Mouse (Mus musculus): ENCODE results near the gene Slc46a3. TPM values are rescaled to one million over a fixed set of nuclear protein-coding genes. Genes with fewer than 3 reads are reported as not detected.

Gene Slc46a3
- total and polyA plus RNA-seq, 2 experiments from 2014 or later, result 3.1 to 3.5 TPM

DNA sequence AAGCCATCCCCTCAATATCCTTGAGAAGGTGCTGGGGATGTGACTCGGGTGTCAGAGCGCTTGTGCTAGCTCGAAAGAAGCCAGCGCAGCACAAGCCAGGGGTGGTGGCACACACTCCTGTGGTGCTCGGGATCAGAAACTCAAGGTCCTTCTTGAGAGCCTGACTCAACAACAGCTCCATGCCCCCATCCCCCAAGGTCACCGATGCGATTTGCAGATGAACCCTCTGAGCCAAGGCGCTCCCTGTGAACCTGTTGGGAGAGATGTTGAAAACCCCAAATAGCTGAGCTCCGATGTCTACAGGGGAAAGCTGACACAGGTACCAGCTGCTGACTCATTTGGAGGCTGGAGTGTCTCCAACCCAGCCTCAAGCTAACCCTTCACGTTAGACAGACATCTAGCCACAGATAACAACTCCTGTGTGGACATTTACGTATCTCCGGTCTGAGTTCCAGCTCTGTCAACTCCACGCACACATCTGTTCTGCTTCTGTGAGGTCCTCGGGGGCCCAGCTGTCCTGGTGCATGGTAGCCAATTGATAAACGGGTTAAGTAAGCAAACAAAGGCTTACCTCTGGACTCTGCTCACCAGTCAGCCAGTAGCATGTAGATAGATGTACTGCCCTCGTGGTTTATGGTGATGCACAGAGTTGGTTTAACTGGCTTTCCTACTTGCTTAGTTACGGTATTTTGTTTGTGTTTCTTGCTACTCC is 14.5 kb downstream of the Slc46a3 start:
- no peak overlapping the region for H3K4me3 ChIP-seq (ENCODE audit: low read depth, low read length)
- H3K4me2 ChIP-seq (ENCODE audit: low read depth, low read length), result no peak overlapping the region
- H3K4me1 ChIP-seq (ENCODE audit: control insufficient read depth, insufficient read depth), result no peaks in the 10 kb centered on the region
- DNase-seq (ENCODE audit: low spot score), result no peak
- H3K27me3 ChIP-seq (ENCODE audit: control insufficient read depth, insufficient read depth, low read length), result no peaks in the 10 kb centered on the region
- ATAC-seq (ENCODE audit: insufficient read depth, low read depth), result no peak
- H3K27ac ChIP-seq (ENCODE audit: low read depth), result no peak overlapping the region
- H3K9me3 ChIP-seq (replicated peaks; ENCODE audit: control insufficient read depth, low read length), result 0 out of 2 replicates have a peak, but pooled peaks cover 5% of the 10 kb centered on the region
- WGBS, result 77% methylated on average over 17 of the region's 17 CpGs
- no peak overlapping the region for H3K9ac ChIP-seq (replicated peaks; ENCODE audit: low read depth, low read length)
- peaks cover 60% of the 10 kb centered on the region for H3K36me3 ChIP-seq (replicated peaks; ENCODE audit: control insufficient read depth, insufficient read depth, low read length)
- TF ChIP-seq EP300 (IDR thresholded peaks at IDR 0.05; ENCODE audit: low read depth), result no peak
- no peak for TF ChIP-seq CTCF (IDR thresholded peaks at IDR 0.05; ENCODE audit: low read depth)

DNA sequence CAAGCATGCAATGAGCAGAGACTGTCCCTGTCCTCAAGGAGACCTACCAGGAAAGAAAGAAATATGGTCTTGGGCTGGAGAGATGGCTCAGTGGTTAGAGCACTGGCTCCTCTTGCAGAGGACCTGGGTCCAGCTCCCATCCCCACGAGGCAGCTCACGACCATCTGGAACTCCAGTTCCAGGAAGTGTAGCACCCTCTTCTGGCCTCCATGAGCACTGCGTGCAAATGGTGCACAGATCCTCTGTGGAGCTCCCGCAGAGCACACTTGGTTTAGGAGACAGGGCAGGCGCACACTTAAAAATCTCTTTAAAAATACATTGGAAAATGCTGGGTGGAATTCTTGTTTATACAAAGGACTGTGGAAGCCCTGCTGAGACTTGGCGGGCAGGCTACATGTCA is 17.1 kb downstream of the Slc46a3 start:
- ATAC-seq (ENCODE audit: insufficient read depth, low read depth), result no peak
- TF ChIP-seq CTCF (IDR thresholded peaks at IDR 0.05; ENCODE audit: low read depth) (no peak; the same call in 1 of the 2 replicates), EP300 (IDR thresholded peaks at IDR 0.05; ENCODE audit: low read depth) (no peak)
- 0 out of 2 replicates have a peak, but pooled peaks cover 5% of the 10 kb centered on the region for H3K9me3 ChIP-seq (replicated peaks; ENCODE audit: control insufficient read depth, low read length)
- H3K4me2 ChIP-seq (ENCODE audit: low read depth, low read length), result no peak overlapping the region
- no peaks in the 10 kb centered on the region for H3K27me3 ChIP-seq (ENCODE audit: control insufficient read depth, insufficient read depth, low read length)
- H3K9ac ChIP-seq (replicated peaks; ENCODE audit: low read depth, low read length), result no peak overlapping the region
- H3K27ac ChIP-seq (ENCODE audit: low read depth), result no peak overlapping the region
- peaks cover 78% of the 10 kb centered on the region for H3K36me3 ChIP-seq (replicated peaks; ENCODE audit: control insufficient read depth, insufficient read depth, low read length)
- DNase-seq (ENCODE audit: low spot score), result no peak
- H3K4me3 ChIP-seq (ENCODE audit: low read depth, low read length), result no peak overlapping the region
- no peaks in the 10 kb centered on the region for H3K4me1 ChIP-seq (ENCODE audit: control insufficient read depth, insufficient read depth)
- 83% methylated on average over 6 of the region's 6 CpGs for WGBS

DNA sequence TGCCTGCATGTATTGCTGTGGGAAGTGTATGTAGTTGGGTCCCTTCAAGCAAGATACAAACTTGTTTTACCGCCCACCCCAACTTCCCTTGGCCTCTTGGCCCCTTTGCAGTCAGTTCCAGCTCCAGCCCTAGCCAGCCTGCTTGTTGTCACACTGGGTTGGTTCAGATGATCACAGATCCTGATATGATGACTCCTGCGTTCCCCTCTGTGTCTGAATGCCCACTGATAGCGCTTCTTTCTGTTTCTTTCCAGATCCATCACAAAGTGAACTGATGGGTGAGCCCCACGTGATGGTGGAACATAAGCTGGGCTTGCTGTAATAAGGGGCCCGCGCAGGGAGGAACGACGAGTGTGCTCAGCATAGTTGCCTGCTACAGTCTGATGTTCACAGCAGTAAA is 19.4 kb downstream of the Slc46a3 start:
- Histone ChIP-seq H3K27ac (ENCODE audit: low read depth) (no peak overlapping the region), H3K9me3 (replicated peaks; ENCODE audit: control insufficient read depth, low read length) (0 out of 2 replicates have a peak, but pooled peaks cover 5% of the 10 kb centered on the region), H3K4me1 (ENCODE audit: control insufficient read depth, insufficient read depth) (no peaks in the 10 kb centered on the region), H3K4me3 (ENCODE audit: low read depth, low read length) (no peak overlapping the region), H3K9ac (replicated peaks; ENCODE audit: low read depth, low read length) (no peak overlapping the region), H3K4me2 (ENCODE audit: low read depth, low read length) (no peak overlapping the region), H3K36me3 (replicated peaks; ENCODE audit: control insufficient read depth, insufficient read depth, low read length) (peaks cover 85% of the 10 kb centered on the region), H3K27me3 (ENCODE audit: control insufficient read depth, insufficient read depth, low read length) (no peaks in the 10 kb centered on the region)
- DNase-seq (ENCODE audit: low spot score), result no peak
- ATAC-seq (ENCODE audit: insufficient read depth, low read depth), result no peak
- 93% methylated on average over 8 of the region's 8 CpGs for WGBS
- no peak for TF ChIP-seq EP300 (IDR thresholded peaks at IDR 0.05; ENCODE audit: low read depth)
- TF ChIP-seq CTCF (IDR thresholded peaks at IDR 0.05; ENCODE audit: low read depth), result no peak

DNA sequence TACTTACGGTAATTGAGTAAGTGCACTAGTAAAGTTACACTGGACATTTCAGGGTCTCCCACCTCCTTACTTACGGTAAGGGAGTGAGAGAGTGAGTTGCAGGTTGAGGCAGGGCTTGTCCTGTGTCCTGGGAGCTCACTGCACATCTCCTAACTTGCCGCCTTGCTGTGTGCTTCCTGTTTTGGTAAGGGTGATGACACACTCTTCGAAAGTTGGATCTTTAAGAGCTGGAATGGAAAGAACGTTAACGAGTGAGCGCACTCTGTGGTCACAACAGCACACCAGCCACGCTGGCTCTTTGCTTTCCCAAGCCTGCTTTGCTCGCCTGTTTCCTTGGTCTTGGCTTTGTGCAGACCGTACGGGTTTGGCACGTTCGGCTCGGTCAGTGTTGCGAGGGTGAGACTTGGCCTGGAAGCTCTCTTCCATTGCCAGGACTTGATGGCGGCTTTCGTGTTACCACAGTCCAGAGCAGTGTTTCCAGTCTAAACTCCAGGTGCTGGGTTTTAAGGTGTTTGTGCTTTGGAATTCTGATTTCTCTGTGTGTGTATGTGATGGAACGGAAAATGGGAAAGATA is 20.0 kb downstream of the Slc46a3 start:
- Histone ChIP-seq H3K4me2 (ENCODE audit: low read depth, low read length) (no peak overlapping the region), H3K27me3 (ENCODE audit: control insufficient read depth, insufficient read depth, low read length) (no peaks in the 10 kb centered on the region), H3K9ac (replicated peaks; ENCODE audit: low read depth, low read length) (no peak overlapping the region), H3K4me1 (ENCODE audit: control insufficient read depth, insufficient read depth) (no peaks in the 10 kb centered on the region), H3K27ac (ENCODE audit: low read depth) (no peak overlapping the region), H3K4me3 (ENCODE audit: low read depth, low read length) (no peak overlapping the region), H3K9me3 (replicated peaks; ENCODE audit: control insufficient read depth, low read length) (0 out of 2 replicates have a peak, but pooled peaks cover 5% of the 10 kb centered on the region), H3K36me3 (replicated peaks; ENCODE audit: control insufficient read depth, insufficient read depth, low read length) (peaks cover 85% of the 10 kb centered on the region)
- no peak for ATAC-seq (ENCODE audit: insufficient read depth, low read depth)
- WGBS, result 90% methylated on average over 18 of the region's 18 CpGs
- no peak for DNase-seq (ENCODE audit: low spot score)
- TF ChIP-seq EP300 (IDR thresholded peaks at IDR 0.05; ENCODE audit: low read depth) (no peak), CTCF (IDR thresholded peaks at IDR 0.05; ENCODE audit: low read depth) (no peak)

DNA sequence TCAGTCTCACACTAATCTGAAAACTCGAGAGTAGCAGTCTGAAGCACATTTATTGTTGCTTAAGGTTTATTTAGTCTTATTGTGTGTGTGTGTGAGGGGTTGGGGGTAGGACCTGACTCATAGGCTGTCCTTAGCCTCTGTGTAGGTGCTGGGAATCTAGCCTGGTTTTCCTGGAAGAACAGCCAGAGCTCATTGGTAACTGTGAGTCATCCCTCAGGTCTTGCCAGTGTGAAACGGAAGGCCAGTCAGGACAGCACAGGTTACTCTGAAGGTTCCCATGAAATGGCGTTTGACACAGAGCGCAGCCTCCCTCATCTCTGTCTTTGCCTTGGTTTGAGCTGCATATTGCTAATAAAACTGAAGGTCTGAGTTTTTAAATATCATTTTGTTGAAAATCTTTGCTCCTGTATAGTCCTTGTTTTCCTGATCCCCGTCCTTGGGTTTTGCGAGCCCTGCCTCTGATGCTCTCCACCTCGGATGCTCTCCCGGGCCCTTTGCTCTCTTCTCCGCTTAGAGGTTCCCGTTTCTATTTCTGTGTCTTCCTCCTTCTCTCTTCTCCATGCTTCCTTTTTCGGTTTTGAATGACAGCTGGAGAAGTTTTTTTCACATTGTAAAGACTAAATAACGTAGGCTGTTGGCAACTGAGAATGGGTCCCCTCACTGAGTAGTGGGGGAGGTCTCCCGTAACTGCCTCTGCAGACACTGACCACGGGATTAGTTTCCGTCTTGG is 23.4 kb downstream of the Slc46a3 start:
- no peaks in the 10 kb centered on the region for H3K27me3 ChIP-seq (ENCODE audit: control insufficient read depth, insufficient read depth, low read length)
- H3K36me3 ChIP-seq (replicated peaks; ENCODE audit: control insufficient read depth, insufficient read depth, low read length), result peaks cover 86% of the 10 kb centered on the region
- H3K9ac ChIP-seq (replicated peaks; ENCODE audit: low read depth, low read length), result no peak overlapping the region
- DNase-seq (ENCODE audit: low spot score) (no peak), ATAC-seq (ENCODE audit: insufficient read depth, low read depth) (no peak)
- H3K27ac ChIP-seq (ENCODE audit: low read depth), result no peak overlapping the region
- no peaks in the 10 kb centered on the region for H3K9me3 ChIP-seq (replicated peaks; ENCODE audit: control insufficient read depth, low read length)
- H3K4me2 ChIP-seq (ENCODE audit: low read depth, low read length), result no peak overlapping the region
- H3K4me1 ChIP-seq (ENCODE audit: control insufficient read depth, insufficient read depth), result no peaks in the 10 kb centered on the region
- no peak overlapping the region for H3K4me3 ChIP-seq (ENCODE audit: low read depth, low read length)
- 85% methylated on average over 15 of the region's 15 CpGs for WGBS
- TF ChIP-seq CTCF (IDR thresholded peaks at IDR 0.05; ENCODE audit: low read depth) (no peak), EP300 (IDR thresholded peaks at IDR 0.05; ENCODE audit: low read depth) (no peak)
